Comparison of ENCODE assay signal across 13 mouse cellular contexts in genomic region chr2:84022905-84023304, GRCm38 (mm10). TPM values are rescaled to one million over a fixed set of nuclear protein-coding genes. Genes with fewer than 3 reads are reported as not detected.
A peak's percentile ranks its signal among the peaks of the same experiment; 100 is the strongest.
DNase-seq lines count a peak whose midpoint lies in the region; ATAC-seq and TF ChIP-seq lines count a peak whose summit lies in the region.
"Had no signal": no experiment of that assay in that cellular context is flagged by ENCODE, and none has a peak within 500 bp of the region (broad histone marks: within the 10 kb centered on the region; RNA-seq: fewer than 3 reads in every experiment).

No protein-coding gene starts in this region.

- ATAC-seq in midbrain, postnatal 0 days (ENCODE audit: low FRiP score): no peak

- H3K9ac ChIP-seq in midbrain, postnatal 0 days (replicated peaks; ENCODE audit: low read length, poor library complexity, severe bottlenecking): no peak overlapping the region
- H3K9ac ChIP-seq: embryonic facial prominence, embryonic 13.5 days; liver, embryonic 14.5 days; neural tube, embryonic 13.5 days had no signal

- DNase-seq in heart, adult 18-20 months: peak; percentile 70 to 85
- DNase-seq in heart, postnatal 4 days: no peak
- DNase-seq in urinary bladder, postnatal 36 days (ENCODE audit: low spot score in 2 of 2): peak; percentile 13 to 36
- no peak for DNase-seq in urinary bladder, postnatal 10 days (ENCODE audit: low spot score)
- DNase-seq in lung, postnatal 10 days: peak; percentile 60
- DNase-seq in midbrain, postnatal 0 days (ENCODE audit: low spot score): no peak
- no peak for DNase-seq in embryonic facial prominence, embryonic 10.5 days (ENCODE audit: low spot score)
- DNase-seq in cerebellum, adult 8-10 months: no peak
- DNase-seq: adrenal gland, postnatal 10 days had no signal

- no peak overlapping the region for H3K27ac ChIP-seq in midbrain, postnatal 0 days (ENCODE audit: low read depth, low read length)
- H3K27ac ChIP-seq in embryonic facial prominence, embryonic 10.5 days (replicated peaks): no peak overlapping the region
- H3K27ac ChIP-seq: embryonic facial prominence, embryonic 13.5 days; liver, embryonic 14.5 days; neural tube, embryonic 13.5 days had no signal

- H3K27me3 ChIP-seq in midbrain, postnatal 0 days (ENCODE audit: insufficient read depth, low read length): no peaks in the 10 kb centered on the region
- no peaks in the 10 kb centered on the region for H3K27me3 ChIP-seq in embryonic facial prominence, embryonic 10.5 days (replicated peaks; ENCODE audit: low read depth, poor library complexity, severe bottlenecking)
- H3K27me3 ChIP-seq: CH12.LX; embryonic facial prominence, embryonic 13.5 days; neural tube, embryonic 13.5 days had no signal

- 93% methylated on average over 2 of the region's 2 CpGs for WGBS in midbrain, postnatal 0 days
- 88% methylated on average over 2 of the region's 2 CpGs for WGBS in embryonic facial prominence, embryonic 10.5 days

- no peaks in the 10 kb centered on the region for H3K36me3 ChIP-seq in midbrain, postnatal 0 days (ENCODE audit: insufficient read depth, low read length)
- no peaks in the 10 kb centered on the region for H3K36me3 ChIP-seq in embryonic facial prominence, embryonic 10.5 days (replicated peaks)
- H3K36me3 ChIP-seq: embryonic facial prominence, embryonic 13.5 days; neural tube, embryonic 13.5 days had no signal

- TF ChIP-seq CTCF in midbrain, postnatal 0 days (IDR thresholded peaks at IDR 0.05): no peak

- no peak overlapping the region for H3K4me2 ChIP-seq in midbrain, postnatal 0 days (ENCODE audit: low read depth, low read length, poor library complexity, severe bottlenecking)
- H3K4me2 ChIP-seq: embryonic facial prominence, embryonic 13.5 days; neural tube, embryonic 13.5 days had no signal

- no peaks in the 10 kb centered on the region for H3K4me1 ChIP-seq in midbrain, postnatal 0 days (ENCODE audit: insufficient read depth, low read length)
- 0 out of 2 replicates have a peak, but pooled peaks cover 3% of the 10 kb centered on the region for H3K4me1 ChIP-seq in embryonic facial prominence, embryonic 10.5 days
- H3K4me1 ChIP-seq: neural tube, embryonic 13.5 days had no signal

- H3K9me3 ChIP-seq in midbrain, postnatal 0 days (ENCODE audit: low read length): no peaks in the 10 kb centered on the region
- no peaks in the 10 kb centered on the region for H3K9me3 ChIP-seq in embryonic facial prominence, embryonic 10.5 days
- H3K9me3 ChIP-seq: embryonic facial prominence, embryonic 13.5 days; neural tube, embryonic 13.5 days had no signal

- H3K4me3 ChIP-seq in midbrain, postnatal 0 days (ENCODE audit: low read depth, low read length): no peak overlapping the region
- H3K4me3 ChIP-seq in embryonic facial prominence, embryonic 10.5 days: no peak overlapping the region
- H3K4me3 ChIP-seq: embryonic facial prominence, embryonic 13.5 days; neural tube, embryonic 13.5 days had no signal

RNA-seq across cellular contexts. Expression of gene Gm13691, which starts 32.6 kb away (rescaled TPM):
- total RNA-seq in heart, adult 18-20 months (2021): under 1 TPM; 0.75 to 0.77 TPM
- 1 to 10 TPM; 1.1 TPM for total RNA-seq in heart, postnatal 4 days (2021)
- not detected in 2 replicates for total RNA-seq in midbrain, postnatal 0 days (2014; rRNA removed)
- polyA plus RNA-seq in midbrain, postnatal 0 days (2015; fragmentation: Nextera tagmentation; extraction: Ambion mirVana): not detected in 2 replicates
- polyA plus RNA-seq in embryonic facial prominence, embryonic 10.5 days (2016; fragmentation: Nextera tagmentation; extraction: Ambion mirVana): not detected in 2 replicates
- polyA plus RNA-seq: embryonic facial prominence, embryonic 13.5 days; liver, embryonic 14.5 days; neural tube, embryonic 13.5 days had no signal

RNA-seq across cellular contexts. Expression of gene Gm13697, which starts 38.4 kb away (rescaled TPM):
- total RNA-seq in heart, adult 18-20 months (2021): under 1 TPM; 0.75 to 0.77 TPM
- 1 to 10 TPM; 1.1 TPM for total RNA-seq in heart, postnatal 4 days (2021)
- total RNA-seq in midbrain, postnatal 0 days (2014; rRNA removed): not detected in 2 replicates
- polyA plus RNA-seq in midbrain, postnatal 0 days (2015; fragmentation: Nextera tagmentation; extraction: Ambion mirVana): not detected in 2 replicates
- not detected in 2 replicates for polyA plus RNA-seq in embryonic facial prominence, embryonic 10.5 days (2016; fragmentation: Nextera tagmentation; extraction: Ambion mirVana)
- polyA plus RNA-seq: embryonic facial prominence, embryonic 13.5 days; liver, embryonic 14.5 days; neural tube, embryonic 13.5 days had no signal

RNA-seq across cellular contexts. Expression of gene Gm13694, which starts 44.2 kb away (rescaled TPM):
- total RNA-seq in heart, adult 18-20 months (2021): under 1 TPM; 0.75 to 0.77 TPM
- total RNA-seq in heart, postnatal 4 days (2021): 1 to 10 TPM; 1.1 TPM
- total RNA-seq in midbrain, postnatal 0 days (2014; rRNA removed): not detected in 2 replicates
- not detected in 2 replicates for polyA plus RNA-seq in midbrain, postnatal 0 days (2015; fragmentation: Nextera tagmentation; extraction: Ambion mirVana)
- not detected in 2 replicates for polyA plus RNA-seq in embryonic facial prominence, embryonic 10.5 days (2016; fragmentation: Nextera tagmentation; extraction: Ambion mirVana)
- polyA plus RNA-seq: embryonic facial prominence, embryonic 13.5 days; liver, embryonic 14.5 days; neural tube, embryonic 13.5 days had no signal

RNA-seq across cellular contexts. Expression of gene Gm13696, which starts 50.0 kb away (rescaled TPM):
- under 1 TPM; 0.75 to 0.77 TPM for total RNA-seq in heart, adult 18-20 months (2021)
- 1 to 10 TPM; 1.1 TPM for total RNA-seq in heart, postnatal 4 days (2021)
- total RNA-seq in midbrain, postnatal 0 days (2014; rRNA removed): not detected in 2 replicates
- not detected in 2 replicates for polyA plus RNA-seq in midbrain, postnatal 0 days (2015; fragmentation: Nextera tagmentation; extraction: Ambion mirVana)
- not detected in 2 replicates for polyA plus RNA-seq in embryonic facial prominence, embryonic 10.5 days (2016; fragmentation: Nextera tagmentation; extraction: Ambion mirVana)
- polyA plus RNA-seq: embryonic facial prominence, embryonic 13.5 days; liver, embryonic 14.5 days; neural tube, embryonic 13.5 days had no signal

RNA-seq across cellular contexts. Expression of gene Gm13695, which starts 55.8 kb away (rescaled TPM):
- under 1 TPM in 1 of 2 experiments, not detected in 1; 0.75 TPM for total RNA-seq in heart, adult 18-20 months (2021)
- not detected for total RNA-seq in heart, postnatal 4 days (2021)
- total RNA-seq in midbrain, postnatal 0 days (2014; rRNA removed): not detected in 2 replicates
- polyA plus RNA-seq in midbrain, postnatal 0 days (2015; fragmentation: Nextera tagmentation; extraction: Ambion mirVana): not detected in 2 replicates
- not detected in 2 replicates for polyA plus RNA-seq in embryonic facial prominence, embryonic 10.5 days (2016; fragmentation: Nextera tagmentation; extraction: Ambion mirVana)
- total RNA-seq: adrenal gland, postnatal 10 days had no signal
- polyA plus RNA-seq: embryonic facial prominence, embryonic 13.5 days; liver, embryonic 14.5 days; neural tube, embryonic 13.5 days had no signal

Comparison
In these comparisons a context has a peak if more than half of its experiments do, and no peak if none do; other contexts are left out.
1. DNase-seq: peak in heart, adult 18-20 months (2 of 2), urinary bladder, postnatal 36 days (2 of 2) and lung, postnatal 10 days (single experiment); none in heart, postnatal 4 days (single experiment), urinary bladder, postnatal 10 days (single experiment), midbrain, postnatal 0 days (single experiment), embryonic facial prominence, embryonic 10.5 days (single experiment) and cerebellum, adult 8-10 months (single experiment).